Mouse (Mus musculus): ENCODE measurements around the gene Tbcc. TPM values are rescaled to one million over a fixed set of nuclear protein-coding genes. Genes with fewer than 3 reads are reported as not detected.

Gene Tbcc
- total and polyA plus RNA-seq, 2 experiments from 2014 or later: 37.8 to 43.7 TPM

GRCm38 (mm10) chr17:46929277-46929676, 38.8 kb downstream of the Tbcc start:
- no peak for ATAC-seq (ENCODE audit: insufficient read depth, low read depth)
- Histone ChIP-seq H3K27me3 (ENCODE audit: control insufficient read depth, insufficient read depth, low read length) (no peaks in the 10 kb centered on the region), H3K9me3 (replicated peaks; ENCODE audit: control insufficient read depth, low read length) (no peaks in the 10 kb centered on the region), H3K4me3 (ENCODE audit: low read depth, low read length) (no peak overlapping the region), H3K4me1 (ENCODE audit: control insufficient read depth, insufficient read depth) (no peaks in the 10 kb centered on the region), H3K4me2 (ENCODE audit: low read depth, low read length) (no peak overlapping the region), H3K36me3 (replicated peaks; ENCODE audit: control insufficient read depth, insufficient read depth, low read length) (peaks cover 65% of the 10 kb centered on the region), H3K27ac (ENCODE audit: low read depth) (no peak overlapping the region), H3K9ac (replicated peaks; ENCODE audit: low read depth, low read length) (no peak overlapping the region)
- no peak for DNase-seq (ENCODE audit: low spot score)
- 82% methylated on average over 12 of the region's 12 CpGs for WGBS
- TF ChIP-seq CTCF (IDR thresholded peaks at IDR 0.05; ENCODE audit: low read depth) (no peak), EP300 (IDR thresholded peaks at IDR 0.05; ENCODE audit: low read depth) (no peak)

DNA sequence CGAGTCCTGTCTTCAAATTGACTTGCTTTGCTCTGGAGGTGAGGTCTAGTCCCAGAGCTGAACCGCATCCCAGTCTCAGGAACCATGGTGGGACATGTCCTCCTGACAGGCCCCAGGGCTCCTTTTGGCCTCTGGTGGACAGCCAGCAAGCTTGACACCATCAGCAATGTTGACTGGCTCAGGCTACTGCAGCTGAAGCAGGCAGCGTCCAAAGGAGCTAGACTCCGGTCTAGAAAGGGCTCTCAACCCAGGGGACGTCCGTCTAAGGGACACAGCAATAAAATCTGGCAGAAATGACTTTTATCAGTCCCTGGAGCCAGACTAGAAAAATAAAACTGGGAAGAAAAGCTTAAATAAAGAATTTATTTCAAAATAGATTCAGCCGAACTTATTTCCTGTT, 39.4 kb downstream of the Tbcc start:
- peaks cover 71% of the 10 kb centered on the region for H3K36me3 ChIP-seq (replicated peaks; ENCODE audit: control insufficient read depth, insufficient read depth, low read length)
- no peak overlapping the region for H3K4me2 ChIP-seq (ENCODE audit: low read depth, low read length)
- WGBS: 85% methylated on average over 7 of the region's 7 CpGs

DNA sequence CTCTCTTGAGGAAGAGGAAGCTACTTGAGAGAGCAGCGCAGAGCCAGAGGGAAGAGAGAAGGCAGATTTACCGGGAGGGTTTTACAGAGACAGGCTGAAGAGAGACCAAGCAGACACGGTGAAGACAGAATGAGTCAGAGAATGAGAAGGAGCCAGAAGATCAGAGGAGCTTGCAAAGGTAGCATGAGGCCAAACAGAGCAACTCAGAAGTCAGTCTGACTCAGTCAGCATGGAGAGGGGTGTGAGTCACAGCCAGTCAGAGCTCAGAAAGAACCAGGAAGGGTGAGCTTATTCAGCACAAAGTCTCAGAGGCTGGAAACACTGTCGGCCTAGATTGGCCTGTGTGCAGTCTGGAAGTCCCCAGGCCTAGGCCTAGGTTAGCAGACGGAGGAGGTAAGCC, 42.5 kb downstream of the Tbcc start:
- no peak overlapping the region for H3K4me3 ChIP-seq (ENCODE audit: low read depth, low read length)
- ATAC-seq (ENCODE audit: insufficient read depth, low read depth) (no peak), DNase-seq (ENCODE audit: low spot score) (no peak)
- no peak overlapping the region for H3K4me2 ChIP-seq (ENCODE audit: low read depth, low read length)
- no peaks in the 10 kb centered on the region for H3K4me1 ChIP-seq (ENCODE audit: control insufficient read depth, insufficient read depth)
- H3K9me3 ChIP-seq (replicated peaks; ENCODE audit: control insufficient read depth, low read length): no peaks in the 10 kb centered on the region
- no peaks in the 10 kb centered on the region for H3K27me3 ChIP-seq (ENCODE audit: control insufficient read depth, insufficient read depth, low read length)
- TF ChIP-seq CTCF (IDR thresholded peaks at IDR 0.05; ENCODE audit: low read depth) (no peak), EP300 (IDR thresholded peaks at IDR 0.05; ENCODE audit: low read depth) (no peak)
- H3K36me3 ChIP-seq (replicated peaks; ENCODE audit: control insufficient read depth, insufficient read depth, low read length): peaks cover 98% of the 10 kb centered on the region
- no peak overlapping the region for H3K27ac ChIP-seq (ENCODE audit: low read depth)
- WGBS: 85% methylated on average over 5 of the region's 5 CpGs
- no peak overlapping the region for H3K9ac ChIP-seq (replicated peaks; ENCODE audit: low read depth, low read length)

More for the DNA sequence above, 39.4 kb downstream of the Tbcc start:
- Histone ChIP-seq H3K9me3 (replicated peaks; ENCODE audit: control insufficient read depth, low read length) (no peaks in the 10 kb centered on the region), H3K9ac (replicated peaks; ENCODE audit: low read depth, low read length) (no peak overlapping the region), H3K27ac (ENCODE audit: low read depth) (no peak overlapping the region), H3K27me3 (ENCODE audit: control insufficient read depth, insufficient read depth, low read length) (no peaks in the 10 kb centered on the region), H3K4me1 (ENCODE audit: control insufficient read depth, insufficient read depth) (no peaks in the 10 kb centered on the region), H3K4me3 (ENCODE audit: low read depth, low read length) (no peak overlapping the region)
- no peak for DNase-seq (ENCODE audit: low spot score)
- no peak for ATAC-seq (ENCODE audit: insufficient read depth, low read depth)
- TF ChIP-seq CTCF (IDR thresholded peaks at IDR 0.05; ENCODE audit: low read depth): no peak
- TF ChIP-seq EP300 (IDR thresholded peaks at IDR 0.05; ENCODE audit: low read depth): no peak

- Histone ChIP-seq H3K4me3 (ENCODE audit: low read depth, low read length) (no peak overlapping the region), H3K9me3 (replicated peaks; ENCODE audit: control insufficient read depth, low read length) (no peaks in the 10 kb centered on the region), H3K27ac (ENCODE audit: low read depth) (no peak overlapping the region), H3K9ac (replicated peaks; ENCODE audit: low read depth, low read length) (no peak overlapping the region), H3K4me2 (ENCODE audit: low read depth, low read length) (no peak overlapping the region), H3K36me3 (replicated peaks; ENCODE audit: control insufficient read depth, insufficient read depth, low read length) (peaks cover 99% of the 10 kb centered on the region), H3K27me3 (ENCODE audit: control insufficient read depth, insufficient read depth, low read length) (no peaks in the 10 kb centered on the region), H3K4me1 (ENCODE audit: control insufficient read depth, insufficient read depth) (no peaks in the 10 kb centered on the region)
- 78% methylated on average over 19 of the region's 19 CpGs for WGBS
- TF ChIP-seq EP300 (IDR thresholded peaks at IDR 0.05; ENCODE audit: low read depth) (no peak), CTCF (IDR thresholded peaks at IDR 0.05; ENCODE audit: low read depth) (peak; percentile 67)
- ATAC-seq (ENCODE audit: insufficient read depth, low read depth): no peak
- peak; percentile 25 for DNase-seq (ENCODE audit: low spot score)
These were observed 43.3 kb downstream of the Tbcc start for GRCm38 (mm10) chr17:46933557-46934348.

- ATAC-seq (ENCODE audit: insufficient read depth, low read depth) (no peak), DNase-seq (ENCODE audit: low spot score) (no peak)
- TF ChIP-seq CTCF (IDR thresholded peaks at IDR 0.05; ENCODE audit: low read depth) (no peak), EP300 (IDR thresholded peaks at IDR 0.05; ENCODE audit: low read depth) (no peak)
- Histone ChIP-seq H3K36me3 (replicated peaks; ENCODE audit: control insufficient read depth, insufficient read depth, low read length) (peaks cover 100% of the 10 kb centered on the region), H3K4me1 (ENCODE audit: control insufficient read depth, insufficient read depth) (no peaks in the 10 kb centered on the region), H3K27ac (ENCODE audit: low read depth) (no peak overlapping the region), H3K9ac (replicated peaks; ENCODE audit: low read depth, low read length) (no peak overlapping the region), H3K27me3 (ENCODE audit: control insufficient read depth, insufficient read depth, low read length) (no peaks in the 10 kb centered on the region), H3K4me2 (ENCODE audit: low read depth, low read length) (no peak overlapping the region), H3K9me3 (replicated peaks; ENCODE audit: control insufficient read depth, low read length) (no peaks in the 10 kb centered on the region), H3K4me3 (ENCODE audit: low read depth, low read length) (no peak overlapping the region)
- 91% methylated on average over 8 of the region's 8 CpGs for WGBS
These were observed 50.0 kb downstream of the Tbcc start for GRCm38 (mm10) chr17:46940461-46940860.

Other genes starting within 250 kb of the Tbcc start
- gene Klc4, start 244.7 kb upstream of the Tbcc start, total RNA-seq (2014; rRNA removed; ENCODE audit: low replicate concordance): 26.2 and 29.0 TPM in 2 replicates
- 25.1 and 28.8 TPM in 2 replicates for gene Klc4, start 244.7 kb upstream of the Tbcc start, polyA plus RNA-seq (2015; fragmentation: Nextera tagmentation; extraction: Ambion mirVana)
- 96.7 and 116 TPM in 2 replicates for gene Mrpl2, start 244.5 kb upstream of the Tbcc start, total RNA-seq (2014; rRNA removed; ENCODE audit: low replicate concordance)
- gene Mrpl2, start 244.5 kb upstream of the Tbcc start, polyA plus RNA-seq (2015; fragmentation: Nextera tagmentation; extraction: Ambion mirVana): 152 and 158 TPM in 2 replicates
- 92.7 and 95.5 TPM in 2 replicates for gene Cul7, start 240.3 kb upstream of the Tbcc start, total RNA-seq (2014; rRNA removed; ENCODE audit: low replicate concordance)
- 18.6 and 20.6 TPM in 2 replicates for gene Cul7, start 240.3 kb upstream of the Tbcc start, polyA plus RNA-seq (2015; fragmentation: Nextera tagmentation; extraction: Ambion mirVana)
- gene Rrp36, start 216.3 kb upstream of the Tbcc start, total RNA-seq (2014; rRNA removed; ENCODE audit: low replicate concordance): 15.5 and 18.8 TPM in 2 replicates
- 26.6 and 29.7 TPM in 2 replicates for gene Rrp36, start 216.3 kb upstream of the Tbcc start, polyA plus RNA-seq (2015; fragmentation: Nextera tagmentation; extraction: Ambion mirVana)
- 40.2 and 44.0 TPM in 2 replicates for gene Mea1, start 211.9 kb upstream of the Tbcc start, total RNA-seq (2014; rRNA removed; ENCODE audit: low replicate concordance)
- gene Mea1, start 211.9 kb upstream of the Tbcc start, polyA plus RNA-seq (2015; fragmentation: Nextera tagmentation; extraction: Ambion mirVana): 101 and 114 TPM in 2 replicates
- gene Klhdc3, start 209.8 kb upstream of the Tbcc start, total RNA-seq (2014; rRNA removed; ENCODE audit: low replicate concordance): 117 and 133 TPM in 2 replicates
- 175 and 178 TPM in 2 replicates for gene Klhdc3, start 209.8 kb upstream of the Tbcc start, polyA plus RNA-seq (2015; fragmentation: Nextera tagmentation; extraction: Ambion mirVana)
- gene Ppp2r5d, start 185.6 kb upstream of the Tbcc start, total RNA-seq (2014; rRNA removed; ENCODE audit: low replicate concordance): 46.3 and 46.6 TPM in 2 replicates
- 25.2 and 27.1 TPM in 2 replicates for gene Ppp2r5d, start 185.6 kb upstream of the Tbcc start, polyA plus RNA-seq (2015; fragmentation: Nextera tagmentation; extraction: Ambion mirVana)
- 22.2 and 22.7 TPM in 2 replicates for gene Pex6, start 179.2 kb upstream of the Tbcc start, total RNA-seq (2014; rRNA removed; ENCODE audit: low replicate concordance)
- gene Pex6, start 179.2 kb upstream of the Tbcc start, polyA plus RNA-seq (2015; fragmentation: Nextera tagmentation; extraction: Ambion mirVana): 6.5 and 8.8 TPM in 2 replicates
- 1.1 and 2.7 TPM in 2 replicates for gene Gnmt, start 161.5 kb upstream of the Tbcc start, total RNA-seq (2014; rRNA removed; ENCODE audit: low replicate concordance)
- 2.4 and 2.8 TPM in 2 replicates for gene Gnmt, start 161.5 kb upstream of the Tbcc start, polyA plus RNA-seq (2015; fragmentation: Nextera tagmentation; extraction: Ambion mirVana)
- gene Cnpy3, start 138.5 kb upstream of the Tbcc start, total RNA-seq (2014; rRNA removed; ENCODE audit: low replicate concordance): 37.9 and 44.5 TPM in 2 replicates
- gene Cnpy3, start 138.5 kb upstream of the Tbcc start, polyA plus RNA-seq (2015; fragmentation: Nextera tagmentation; extraction: Ambion mirVana): 27.7 and 29.0 TPM in 2 replicates
- gene Ptcra, start 127.0 kb upstream of the Tbcc start, total RNA-seq (2014; rRNA removed; ENCODE audit: low replicate concordance): 0.27 TPM in 1 of 2 replicates, not detected in the other
- not detected in 2 replicates for gene Ptcra, start 127.0 kb upstream of the Tbcc start, polyA plus RNA-seq (2015; fragmentation: Nextera tagmentation; extraction: Ambion mirVana)
- gene 2310039H08Rik, start 118.0 kb upstream of the Tbcc start, total RNA-seq (2014; rRNA removed; ENCODE audit: low replicate concordance): 75.6 and 80.4 TPM in 2 replicates
- gene 2310039H08Rik, start 118.0 kb upstream of the Tbcc start, polyA plus RNA-seq (2015; fragmentation: Nextera tagmentation; extraction: Ambion mirVana): 74.9 and 76.4 TPM in 2 replicates
- 34.6 and 44.3 TPM in 2 replicates for gene Rpl7l1, start 108.0 kb upstream of the Tbcc start, total RNA-seq (2014; rRNA removed; ENCODE audit: low replicate concordance)
- 72.9 and 77.7 TPM in 2 replicates for gene Rpl7l1, start 108.0 kb upstream of the Tbcc start, polyA plus RNA-seq (2015; fragmentation: Nextera tagmentation; extraction: Ambion mirVana)
- 3.6 and 17.2 TPM in 2 replicates for gene Bicral, start 32.2 kb upstream of the Tbcc start, total RNA-seq (2014; rRNA removed; ENCODE audit: low replicate concordance)
- 1.8 and 2.3 TPM in 2 replicates for gene Bicral, start 32.2 kb upstream of the Tbcc start, polyA plus RNA-seq (2015; fragmentation: Nextera tagmentation; extraction: Ambion mirVana)
- gene Prph2, start 19.8 kb downstream of the Tbcc start, total RNA-seq (2014; rRNA removed; ENCODE audit: low replicate concordance): not detected in 2 replicates
- gene Prph2, start 19.8 kb downstream of the Tbcc start, polyA plus RNA-seq (2015; fragmentation: Nextera tagmentation; extraction: Ambion mirVana): not detected in 2 replicates
- 33.4 and 37.4 TPM in 2 replicates for gene Ubr2, start 119.9 kb downstream of the Tbcc start, total RNA-seq (2014; rRNA removed; ENCODE audit: low replicate concordance)
- 10.8 and 11.2 TPM in 2 replicates for gene Ubr2, start 119.9 kb downstream of the Tbcc start, polyA plus RNA-seq (2015; fragmentation: Nextera tagmentation; extraction: Ambion mirVana)

All from heart, postnatal 0 days (tissue).